In genomic region chr3:126831418-126832138, GRCm38 (mm10) we compare ENCODE assay signal across 8 mouse cellular contexts.
A peak's percentile ranks its signal among the peaks of the same experiment; 100 is the strongest.
DNase-seq lines count a peak whose midpoint lies in the region; ATAC-seq and TF ChIP-seq lines count a peak whose summit lies in the region.

No protein-coding gene starts in this region.

- no peak for DNase-seq in kidney, adult 8-10 months
- DNase-seq in R1 (ENCODE audit: low read depth, low spot score) = peak; percentile 24
- DNase-seq in gastrocnemius, adult 8-10 months (ENCODE audit: low spot score in 2 of 2) = peak; percentile 37 to 62
- DNase-seq in intestine, embryonic 14.5 days (ENCODE audit: low spot score) = no peak
- DNase-seq in stomach, postnatal 0 days (ENCODE audit: low spot score) = peak; percentile 60
- no peak for DNase-seq in layer of hippocampus, adult 2 months (ENCODE audit: low spot score in 2 of 2)
- no peak for DNase-seq in layer of hippocampus, adult 9-11 months

- 55% methylated on average over 6 of the region's 6 CpGs for WGBS in kidney, embryonic 14.5 days
- 36% methylated on average over 6 of the region's 6 CpGs for WGBS in intestine, embryonic 14.5 days
- WGBS in stomach, postnatal 0 days = 35% methylated on average over 6 of the region's 6 CpGs

- no peaks in the 10 kb centered on the region for H3K36me3 ChIP-seq in kidney, embryonic 14.5 days (ENCODE audit: control insufficient read depth, insufficient read depth, low read length)
- peaks cover 6% of the 10 kb centered on the region for H3K36me3 ChIP-seq in intestine, embryonic 14.5 days (ENCODE audit: control insufficient read depth, insufficient read depth, low read length)
- no peaks in the 10 kb centered on the region for H3K36me3 ChIP-seq in stomach, postnatal 0 days (ENCODE audit: control insufficient read depth, insufficient read depth, low read length)

- no peaks in the 10 kb centered on the region for H3K9me3 ChIP-seq in kidney, embryonic 14.5 days (ENCODE audit: control insufficient read depth, low read length)
- H3K9me3 ChIP-seq in intestine, embryonic 14.5 days (ENCODE audit: control insufficient read depth, low read length) = no peaks in the 10 kb centered on the region
- no peaks in the 10 kb centered on the region for H3K9me3 ChIP-seq in stomach, postnatal 0 days (ENCODE audit: control insufficient read depth, low read length)

- H3K4me1 ChIP-seq in kidney, embryonic 14.5 days (ENCODE audit: control insufficient read depth, insufficient read depth, low read length) = no peaks in the 10 kb centered on the region
- no peaks in the 10 kb centered on the region for H3K4me1 ChIP-seq in intestine, embryonic 14.5 days (replicated peaks; ENCODE audit: control insufficient read depth, insufficient read depth, low read length)
- no peaks in the 10 kb centered on the region; the same call in 1 of the 2 replicates for H3K4me1 ChIP-seq in stomach, postnatal 0 days (replicated peaks; ENCODE audit: control insufficient read depth, insufficient read depth)

- peak; percentile 33; the same call in 1 of the 2 replicates for TF ChIP-seq CTCF in stomach, postnatal 0 days (IDR thresholded peaks at IDR 0.05; ENCODE audit: low read depth)
- no peak for TF ChIP-seq CTCF in layer of hippocampus, adult 2 months (conservative IDR thresholded peaks at IDR 0.05)

- H3K4me2 ChIP-seq in kidney, embryonic 14.5 days (replicated peaks; ENCODE audit: low read depth, low read length) = no peak overlapping the region
- no peak overlapping the region for H3K4me2 ChIP-seq in intestine, embryonic 14.5 days (ENCODE audit: low read length)
- no peak overlapping the region for H3K4me2 ChIP-seq in stomach, postnatal 0 days (replicated peaks; ENCODE audit: low read depth)

- H3K4me3 ChIP-seq in kidney, embryonic 14.5 days (ENCODE audit: low read length) = no peak overlapping the region
- H3K4me3 ChIP-seq in intestine, embryonic 14.5 days (ENCODE audit: low read depth, low read length) = no peak overlapping the region
- no peak overlapping the region for H3K4me3 ChIP-seq in stomach, postnatal 0 days (ENCODE audit: low read depth, low read length)
- no peak overlapping the region for H3K4me3 ChIP-seq in layer of hippocampus, adult 2 months

- TF ChIP-seq EP300 in stomach, postnatal 0 days (optimal IDR thresholded peaks at IDR 0.05) = no peak

- no peaks in the 10 kb centered on the region for H3K27me3 ChIP-seq in kidney, embryonic 14.5 days (ENCODE audit: control insufficient read depth, insufficient read depth, low read length)
- no peaks in the 10 kb centered on the region for H3K27me3 ChIP-seq in intestine, embryonic 14.5 days (replicated peaks; ENCODE audit: control insufficient read depth, insufficient read depth, low read length)
- H3K27me3 ChIP-seq in stomach, postnatal 0 days (ENCODE audit: control insufficient read depth, insufficient read depth, low read length) = no peaks in the 10 kb centered on the region

- ATAC-seq in kidney, embryonic 14.5 days (ENCODE audit: low FRiP score, low TSS enrichment) = peak; percentile 68; the same call in 1 of the 2 replicates
- ATAC-seq in intestine, embryonic 14.5 days (replicated peaks; ENCODE audit: low FRiP score, low TSS enrichment, low read depth) = peak; percentile 50
- ATAC-seq in stomach, postnatal 0 days (ENCODE audit: low FRiP score, low TSS enrichment) = peak; percentile 97

- no peak overlapping the region for H3K9ac ChIP-seq in kidney, embryonic 14.5 days (ENCODE audit: low read depth, low read length)
- H3K9ac ChIP-seq in intestine, embryonic 14.5 days (ENCODE audit: low read length) = no peak overlapping the region
- H3K9ac ChIP-seq in stomach, postnatal 0 days (ENCODE audit: low read length) = no peak overlapping the region

- no peak overlapping the region for H3K27ac ChIP-seq in kidney, embryonic 14.5 days (ENCODE audit: low read depth, low read length)
- H3K27ac ChIP-seq in intestine, embryonic 14.5 days (ENCODE audit: low read depth) = no peak overlapping the region
- H3K27ac ChIP-seq in stomach, postnatal 0 days (replicated peaks) = no peak overlapping the region; the same call in 1 of the 2 replicates
- no peak overlapping the region for H3K27ac ChIP-seq in layer of hippocampus, adult 2 months

Comparison
In these comparisons a context has a peak if more than half of its experiments do, and no peak if none do; other contexts are left out.
1. DNase-seq: peak in R1 (single experiment), gastrocnemius, adult 8-10 months (2 of 2) and stomach, postnatal 0 days (single experiment); none in kidney, adult 8-10 months (0 of 2), intestine, embryonic 14.5 days (single experiment), layer of hippocampus, adult 2 months (0 of 2) and layer of hippocampus, adult 9-11 months (single experiment).
2. Peak in every context shown above with its lines, with median percentiles within 50 percentile points of each other: ATAC-seq.